In the genomic region with DNA sequence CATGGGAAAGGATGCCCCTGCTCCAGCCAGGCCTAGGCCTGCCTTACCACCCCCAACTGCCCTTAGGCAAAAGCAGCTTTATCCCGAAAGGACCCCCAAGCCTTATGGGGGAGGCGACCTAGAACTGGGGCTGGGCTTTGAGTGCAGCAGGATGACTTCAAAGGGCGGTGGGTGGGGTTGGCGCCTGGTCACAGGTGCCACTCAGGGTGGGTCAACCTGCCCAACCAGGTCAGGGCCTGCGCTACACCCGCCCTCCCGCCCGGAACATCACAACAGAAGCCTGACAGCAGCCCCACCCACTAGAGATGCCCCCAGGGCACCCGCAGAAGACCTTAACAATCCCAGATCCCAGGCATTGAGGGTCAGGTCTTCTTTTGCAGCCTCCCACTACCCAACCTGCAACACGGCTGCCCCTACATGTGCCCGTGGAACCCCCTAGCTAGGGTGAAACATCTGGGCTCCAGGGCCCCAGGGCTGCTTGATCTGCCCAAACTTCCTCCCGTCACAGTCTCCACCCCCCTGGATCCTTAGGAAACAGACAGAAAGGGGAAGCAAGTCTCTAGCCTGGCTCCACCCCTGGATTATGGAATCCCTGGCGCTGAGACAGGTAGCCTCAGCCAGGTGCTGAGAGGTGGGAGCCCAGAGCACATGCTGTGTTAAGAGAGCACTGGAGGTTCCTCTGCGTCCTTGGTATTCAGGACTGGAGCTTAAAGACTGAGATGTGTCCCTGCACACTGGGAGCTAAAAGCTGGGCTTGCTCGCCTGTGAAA, we compare ENCODE assay signal across 11 mouse cellular contexts. TPM values are rescaled to one million over a fixed set of nuclear protein-coding genes. Genes with fewer than 3 reads are reported as not detected.
A peak's percentile ranks its signal among the peaks of the same experiment; 100 is the strongest.
DNase-seq lines count a peak whose midpoint lies in the region; ATAC-seq lines count a peak whose summit lies in the region.
"Had no signal": no experiment of that assay in that cellular context is flagged by ENCODE, and none has a peak within 500 bp of the region (broad histone marks: within the 10 kb centered on the region; RNA-seq: fewer than 3 reads in every experiment).

No protein-coding gene starts in this region.

- no peak for ATAC-seq in forebrain, embryonic 12.5 days (ENCODE audit: low FRiP score)
- ATAC-seq in limb, embryonic 12.5 days (ENCODE audit: insufficient number of reproducible peaks, insufficient read depth, low FRiP score, low TSS enrichment, low read depth), result no peak
- ATAC-seq in midbrain, embryonic 16.5 days, result no peak
- ATAC-seq in inflammation-experienced regulatory T-cells, adult 6 months, result no peak

- no peaks in the 10 kb centered on the region for H3K9me3 ChIP-seq in heart, embryonic 10.5 days
- no peaks in the 10 kb centered on the region for H3K9me3 ChIP-seq in forebrain, embryonic 12.5 days
- no peaks in the 10 kb centered on the region for H3K9me3 ChIP-seq in limb, embryonic 12.5 days
- no peaks in the 10 kb centered on the region for H3K9me3 ChIP-seq in midbrain, embryonic 16.5 days (replicated peaks; ENCODE audit: control insufficient read depth, low read length, poor library complexity, severe bottlenecking)

- H3K4me3 ChIP-seq in heart, embryonic 10.5 days, result peak overlapping the region; percentile 54
- H3K4me3 ChIP-seq in forebrain, embryonic 12.5 days (replicated peaks), result peak overlapping the region; percentile 34
- H3K4me3 ChIP-seq in limb, embryonic 12.5 days (replicated peaks), result peak overlapping the region; percentile 37; the same call in 1 of the 2 replicates
- H3K4me3 ChIP-seq in midbrain, embryonic 16.5 days (ENCODE audit: low read depth, low read length), result peak overlapping the region; percentile 43

- H3K4me1 ChIP-seq in heart, embryonic 10.5 days, result peaks cover 44% of the 10 kb centered on the region
- peaks cover 14% of the 10 kb centered on the region for H3K4me1 ChIP-seq in forebrain, embryonic 12.5 days
- H3K4me1 ChIP-seq in limb, embryonic 12.5 days (replicated peaks), result peaks cover 27% of the 10 kb centered on the region
- peaks cover 11% of the 10 kb centered on the region for H3K4me1 ChIP-seq in midbrain, embryonic 16.5 days (ENCODE audit: control insufficient read depth, insufficient read depth, low read length)

- H3K4me2 ChIP-seq in forebrain, embryonic 12.5 days, result peak overlapping the region; percentile 61
- peak overlapping the region; percentile 59 for H3K4me2 ChIP-seq in limb, embryonic 12.5 days
- peak overlapping the region; percentile 91 for H3K4me2 ChIP-seq in midbrain, embryonic 16.5 days (ENCODE audit: low read length)

- H3K9ac ChIP-seq in forebrain, embryonic 12.5 days, result no peak overlapping the region
- H3K9ac ChIP-seq in limb, embryonic 12.5 days (replicated peaks), result no peak overlapping the region
- H3K9ac ChIP-seq in midbrain, embryonic 16.5 days (ENCODE audit: low read depth, low read length), result peak overlapping the region; percentile 62

- H3K27ac ChIP-seq in heart, embryonic 10.5 days, result 0 out of 2 replicates have a peak overlapping the region, but pooled peaks have one; percentile 56
- H3K27ac ChIP-seq in forebrain, embryonic 12.5 days, result no peak overlapping the region
- peak overlapping the region; percentile 23; the same call in 1 of the 2 replicates for H3K27ac ChIP-seq in limb, embryonic 12.5 days
- no peak overlapping the region for H3K27ac ChIP-seq in midbrain, embryonic 16.5 days (ENCODE audit: low read length)
- H3K27ac ChIP-seq: macrophage had no signal

- H3K27me3 ChIP-seq in heart, embryonic 10.5 days (ENCODE audit: insufficient read depth, poor library complexity, severe bottlenecking), result peaks cover 72% of the 10 kb centered on the region
- H3K27me3 ChIP-seq in forebrain, embryonic 12.5 days, result peaks cover 53% of the 10 kb centered on the region
- peaks cover 63% of the 10 kb centered on the region for H3K27me3 ChIP-seq in limb, embryonic 12.5 days
- H3K27me3 ChIP-seq in midbrain, embryonic 16.5 days (ENCODE audit: control insufficient read depth, insufficient read depth, low read depth, low read length), result peaks cover 27% of the 10 kb centered on the region

- intact Hi-C loops in heart, postnatal 10 days (cut with DNase I), result no loop called here

- 8% methylated on average over 15 of the region's 15 CpGs for WGBS in heart, embryonic 10.5 days
- WGBS in forebrain, embryonic 12.5 days, result 15% methylated on average over 15 of the region's 15 CpGs
- WGBS in limb, embryonic 12.5 days, result 11% methylated on average over 15 of the region's 15 CpGs
- 18% methylated on average over 15 of the region's 15 CpGs for WGBS in midbrain, embryonic 16.5 days

- H3K36me3 ChIP-seq in heart, embryonic 10.5 days, result no peaks in the 10 kb centered on the region
- H3K36me3 ChIP-seq in forebrain, embryonic 12.5 days (replicated peaks), result no peaks in the 10 kb centered on the region
- H3K36me3 ChIP-seq in limb, embryonic 12.5 days, result no peaks in the 10 kb centered on the region
- H3K36me3 ChIP-seq in midbrain, embryonic 16.5 days (ENCODE audit: control insufficient read depth, insufficient read depth, low read length), result no peaks in the 10 kb centered on the region

- DNase-seq in heart, embryonic 10.5 days (ENCODE audit: low spot score), result no peak
- no peak for DNase-seq in heart, postnatal 10 days
- DNase-seq in MN1 (ENCODE audit: low spot score), result no peak
- DNase-seq in right cerebral cortex, postnatal 14 days, result no peak
- DNase-seq: thymus, adult 2 months had no signal

RNA-seq across cellular contexts. Expression of gene Tac4, which starts 37.0 kb away (rescaled TPM):
- not detected in 2 replicates for polyA plus RNA-seq in heart, embryonic 10.5 days (2016; fragmentation: Nextera tagmentation; extraction: Ambion mirVana)
- not detected for total RNA-seq in heart, postnatal 10 days (2021)
- polyA plus RNA-seq in forebrain, embryonic 12.5 days (2016; fragmentation: Nextera tagmentation; extraction: Ambion mirVana), result 0.20 TPM in 1 of 2 replicates, not detected in the other
- polyA plus RNA-seq in limb, embryonic 12.5 days (2016; fragmentation: Nextera tagmentation; extraction: Ambion mirVana), result not detected in 2 replicates
- not detected in 2 replicates for polyA plus RNA-seq in midbrain, embryonic 16.5 days (2015; fragmentation: Nextera tagmentation; extraction: Ambion mirVana)
- under 1 TPM in 1 of 3 experiments, not detected in 2; 0.47 TPM for polyA plus RNA-seq in inflammation-experienced regulatory T-cells, adult 6 months (2017; shearing (Covaris generic))
- total RNA-seq: gastrocnemius, adult 18-20 months had no signal
- polyA plus RNA-seq: macrophage had no signal

Comparison
In these comparisons a context has a peak if more than half of its experiments do, and no peak if none do; other contexts are left out.
1. H3K27ac ChIP-seq: peak in heart, embryonic 10.5 days (single experiment) and limb, embryonic 12.5 days (single experiment); none in forebrain, embryonic 12.5 days (single experiment) and midbrain, embryonic 16.5 days (single experiment).
2. Peak in every context shown above with its lines, with median percentiles within 50 percentile points of each other: H3K4me3 ChIP-seq and H3K4me2 ChIP-seq.